Mouse (Mus musculus): ENCODE measurements around the gene Hist1h2bf. TPM values are rescaled to one million over a fixed set of nuclear protein-coding genes. Genes with fewer than 3 reads are reported as not detected.
"Not testable (repeated sequence)": the region's sequence is repeated elsewhere in the genome, so short reads cannot be mapped to it uniquely, and the experiment has no call there.

Gene Hist1h2bf
- polyA plus RNA-seq, 1 experiment, result 2.7 TPM

GRCm38 (mm10) chr13:23536076-23536822 is 37.7 kb downstream of the Hist1h2bf start:
- no peak for DNase-seq

GRCm38 (mm10) chr13:23535137-23536075 is 38.6 kb downstream of the Hist1h2bf start, which contains the start of gene Hist1h3g:
Gene Hist1h3g, plus strand, starts transcription at chr13:23535422.
- DNase-seq, result peak; percentile 78
- H3K4me1 ChIP-seq (ENCODE audit: control insufficient read depth, insufficient read depth, low read length), result not testable (repeated sequence)
- WGBS, result 1% methylated on average over 49 of the region's 62 CpGs

More at GRCm38 (mm10) chr13:23536076-23536822, 37.7 kb downstream of the Hist1h2bf start:
- Histone ChIP-seq H3K4me1 (ENCODE audit: control insufficient read depth, insufficient read depth, low read length) (peaks cover 2% of the 10 kb centered on the region; the same call in 1 of the 2 replicates), H3K4me3 (replicated peaks; ENCODE audit: extremely low read depth, low read depth, low read length) (no peak overlapping the region)
- 17% methylated on average over 7 of the region's 7 CpGs for WGBS
- TF ChIP-seq POLR2A (IDR thresholded peaks at IDR 0.05; ENCODE audit: borderline replicate concordance, extremely low read depth, low read depth, low read length) (no peak), CTCF (IDR thresholded peaks at IDR 0.05; ENCODE audit: insufficient read depth, low read length) (no peak)

GRCm38 (mm10) chr13:23534368-23535131 is 39.4 kb downstream of the Hist1h2bf start:
- peaks cover 2% of the 10 kb centered on the region for H3K4me1 ChIP-seq (ENCODE audit: control insufficient read depth, insufficient read depth, low read length)
- peak overlapping the region; percentile 13 for H3K4me3 ChIP-seq (replicated peaks; ENCODE audit: extremely low read depth, low read depth, low read length)
- under 1% methylated on average over 15 of the region's 15 CpGs for WGBS
- no peak for TF ChIP-seq CTCF (IDR thresholded peaks at IDR 0.05; ENCODE audit: insufficient read depth, low read length)
- TF ChIP-seq POLR2A (IDR thresholded peaks at IDR 0.05; ENCODE audit: borderline replicate concordance, extremely low read depth, low read depth, low read length), result no peak
- no peak for DNase-seq

More at GRCm38 (mm10) chr13:23535137-23536075, 38.6 kb downstream of the Hist1h2bf start, which contains the start of gene Hist1h3g:
- peak within 1 kb of the TSS; percentile 59 for H3K4me3 ChIP-seq (replicated peaks; ENCODE audit: extremely low read depth, low read depth, low read length)

GRCm38 (mm10) chr13:23533560-23534367 is 40.2 kb downstream of the Hist1h2bf start, which contains the start of gene Hist1h2af:
Gene Hist1h2af, plus strand, starts transcription at chr13:23533906.
- not testable (repeated sequence) for H3K4me3 ChIP-seq (replicated peaks; ENCODE audit: extremely low read depth, low read depth, low read length); H3K4me1 ChIP-seq (ENCODE audit: control insufficient read depth, insufficient read depth, low read length)
- under 1% methylated on average over 28 of the region's 53 CpGs for WGBS
- peak; percentile 34 for DNase-seq

- DNase-seq, result no peak
- 19% methylated on average over 9 of the region's 9 CpGs for WGBS
- Histone ChIP-seq H3K4me3 (replicated peaks; ENCODE audit: extremely low read depth, low read depth, low read length) (no peak overlapping the region), H3K4me1 (ENCODE audit: control insufficient read depth, insufficient read depth, low read length) (peaks cover 2% of the 10 kb centered on the region)
- TF ChIP-seq CTCF (IDR thresholded peaks at IDR 0.05; ENCODE audit: insufficient read depth, low read length), result no peak
Measured at GRCm38 (mm10) chr13:23532262-23533075, 41.5 kb downstream of the Hist1h2bf start.

- WGBS, result under 1% methylated on average over 62 of the region's 70 CpGs
- TF ChIP-seq POLR2A (IDR thresholded peaks at IDR 0.05; ENCODE audit: borderline replicate concordance, extremely low read depth, low read depth, low read length), result peak; percentile 98
- TF ChIP-seq CTCF (IDR thresholded peaks at IDR 0.05; ENCODE audit: insufficient read depth, low read length), result no peak
- peaks cover 5% of the 10 kb centered on the region for H3K4me1 ChIP-seq (ENCODE audit: control insufficient read depth, insufficient read depth, low read length)
- peak within 1 kb of the TSS; percentile 73 for H3K4me3 ChIP-seq (replicated peaks; ENCODE audit: extremely low read depth, low read depth, low read length)
- peak; percentile 96 for DNase-seq
Measured at GRCm38 (mm10) chr13:23530901-23531875, 42.8 kb downstream of the Hist1h2bf start, which contains the start of gene Hist1h4h. Gene Hist1h4h, plus strand, starts transcription at chr13:23531050.

GRCm38 (mm10) chr13:23530181-23530900 is 43.7 kb downstream of the Hist1h2bf start:
- Histone ChIP-seq H3K4me3 (replicated peaks; ENCODE audit: extremely low read depth, low read depth, low read length) (peak overlapping the region; percentile 73), H3K4me1 (ENCODE audit: control insufficient read depth, insufficient read depth, low read length) (peaks cover 5% of the 10 kb centered on the region)
- TF ChIP-seq POLR2A (IDR thresholded peaks at IDR 0.05; ENCODE audit: borderline replicate concordance, extremely low read depth, low read depth, low read length), result no peak
- TF ChIP-seq CTCF (IDR thresholded peaks at IDR 0.05; ENCODE audit: insufficient read depth, low read length), result no peak
- DNase-seq, result peak; percentile 61
- under 1% methylated on average over 20 of the region's 20 CpGs for WGBS
